In genomic region chr5:46256730-46257129, GRCm38 (mm10) we compare ENCODE assay signal across 25 mouse cellular contexts.
DNase-seq lines count a peak whose midpoint lies in the region; ATAC-seq and TF ChIP-seq lines count a peak whose summit lies in the region.
"Had no signal": no experiment of that assay in that cellular context is flagged by ENCODE, and none has a peak within 500 bp of the region (broad histone marks: within the 10 kb centered on the region; RNA-seq: fewer than 3 reads in every experiment).

No protein-coding gene starts in this region.

- no peak overlapping the region for H3K9ac ChIP-seq in embryonic facial prominence, embryonic 14.5 days (ENCODE audit: low read depth, low read length)
- no peak overlapping the region for H3K9ac ChIP-seq in liver, adult 2 months (ENCODE audit: low read depth, low read length)
- no peak overlapping the region for H3K9ac ChIP-seq in liver, embryonic 11.5 days (ENCODE audit: low read depth, low read length)
- H3K9ac ChIP-seq in intestine, embryonic 15.5 days: no peak overlapping the region
- H3K9ac ChIP-seq in stomach, postnatal 0 days (ENCODE audit: low read length): no peak overlapping the region
- H3K9ac ChIP-seq: embryonic facial prominence, embryonic 12.5 days; forebrain, embryonic 12.5 days; heart, embryonic 12.5 days; heart, embryonic 15.5 days; hindbrain, embryonic 14.5 days had no signal

- no peak for ATAC-seq in embryonic facial prominence, embryonic 14.5 days (ENCODE audit: low read depth)
- no peak for ATAC-seq in liver, embryonic 11.5 days (replicated peaks; ENCODE audit: low FRiP score)
- peak; percentile 63 for ATAC-seq in intestine, embryonic 15.5 days
- ATAC-seq in stomach, postnatal 0 days (ENCODE audit: low FRiP score, low TSS enrichment): no peak
- ATAC-seq: CD4-positive, CD25-positive, alpha-beta regulatory T cell, adult 4 months; forebrain, embryonic 16.5 days; hindbrain, postnatal 0 days; inflammation-experienced regulatory T-cells, adult 6 months had no signal

- H3K36me3 ChIP-seq in embryonic facial prominence, embryonic 14.5 days (ENCODE audit: control insufficient read depth, insufficient read depth, low read length): no peaks in the 10 kb centered on the region
- H3K36me3 ChIP-seq in embryonic facial prominence, embryonic 10.5 days (replicated peaks): no peaks in the 10 kb centered on the region
- H3K36me3 ChIP-seq in liver, adult 2 months (ENCODE audit: control insufficient read depth, insufficient read depth, low read length): no peaks in the 10 kb centered on the region
- no peaks in the 10 kb centered on the region for H3K36me3 ChIP-seq in liver, embryonic 11.5 days (ENCODE audit: control insufficient read depth, insufficient read depth, low read length)
- H3K36me3 ChIP-seq in intestine, embryonic 15.5 days: no peaks in the 10 kb centered on the region
- H3K36me3 ChIP-seq in stomach, postnatal 0 days (ENCODE audit: control insufficient read depth, insufficient read depth, low read length): no peaks in the 10 kb centered on the region
- H3K36me3 ChIP-seq: embryonic facial prominence, embryonic 12.5 days; forebrain, embryonic 12.5 days; heart, embryonic 12.5 days; heart, embryonic 15.5 days had no signal

- H3K4me1 ChIP-seq in embryonic facial prominence, embryonic 14.5 days (ENCODE audit: control insufficient read depth, insufficient read depth, low read length): no peaks in the 10 kb centered on the region
- no peaks in the 10 kb centered on the region for H3K4me1 ChIP-seq in embryonic facial prominence, embryonic 10.5 days
- no peaks in the 10 kb centered on the region for H3K4me1 ChIP-seq in liver, adult 2 months (ENCODE audit: control insufficient read depth, insufficient read depth, low read length)
- no peaks in the 10 kb centered on the region for H3K4me1 ChIP-seq in liver, embryonic 11.5 days (replicated peaks; ENCODE audit: control insufficient read depth, insufficient read depth, low read length)
- no peaks in the 10 kb centered on the region for H3K4me1 ChIP-seq in intestine, embryonic 15.5 days (replicated peaks)
- no peaks in the 10 kb centered on the region for H3K4me1 ChIP-seq in stomach, postnatal 0 days (replicated peaks; ENCODE audit: control insufficient read depth, insufficient read depth)
- H3K4me1 ChIP-seq: embryonic facial prominence, embryonic 12.5 days; forebrain, embryonic 12.5 days had no signal

- H3K79me2 ChIP-seq in liver, adult 2 months (ENCODE audit: control insufficient read depth, insufficient read depth, low read length): no peaks in the 10 kb centered on the region

- H3K4me2 ChIP-seq in embryonic facial prominence, embryonic 14.5 days (ENCODE audit: low read depth, low read length): no peak overlapping the region
- H3K4me2 ChIP-seq in liver, embryonic 11.5 days: no peak overlapping the region
- no peak overlapping the region for H3K4me2 ChIP-seq in intestine, embryonic 15.5 days (replicated peaks)
- no peak overlapping the region for H3K4me2 ChIP-seq in stomach, postnatal 0 days (replicated peaks; ENCODE audit: low read depth)
- H3K4me2 ChIP-seq: embryonic facial prominence, embryonic 12.5 days; forebrain, embryonic 12.5 days; heart, embryonic 12.5 days; heart, embryonic 15.5 days; hindbrain, embryonic 14.5 days had no signal

- WGBS in embryonic facial prominence, embryonic 14.5 days: 83% methylated on average over 6 of the region's 6 CpGs
- 85% methylated on average over 6 of the region's 6 CpGs for WGBS in embryonic facial prominence, embryonic 10.5 days
- WGBS in liver, adult 2 months: 54% methylated on average over 6 of the region's 6 CpGs
- 85% methylated on average over 6 of the region's 6 CpGs for WGBS in liver, embryonic 11.5 days
- WGBS in intestine, embryonic 15.5 days: 80% methylated on average over 6 of the region's 6 CpGs
- 79% methylated on average over 6 of the region's 6 CpGs for WGBS in stomach, postnatal 0 days

- no peak overlapping the region for H3K4me3 ChIP-seq in embryonic facial prominence, embryonic 14.5 days (ENCODE audit: low read depth, low read length)
- H3K4me3 ChIP-seq in embryonic facial prominence, embryonic 10.5 days: no peak overlapping the region
- H3K4me3 ChIP-seq in liver, adult 2 months (ENCODE audit: insufficient read depth, low read depth, low read length): no peak overlapping the region
- H3K4me3 ChIP-seq in liver, embryonic 11.5 days (ENCODE audit: low read depth, low read length): no peak overlapping the region
- H3K4me3 ChIP-seq in intestine, embryonic 15.5 days (replicated peaks): no peak overlapping the region
- no peak overlapping the region for H3K4me3 ChIP-seq in stomach, postnatal 0 days (ENCODE audit: low read depth, low read length)
- H3K4me3 ChIP-seq: embryonic facial prominence, embryonic 12.5 days; erythroblast, embryonic 14.5 days; forebrain, embryonic 12.5 days; gastrocnemius, adult 2 months; heart, embryonic 12.5 days; heart, embryonic 15.5 days had no signal

- TF ChIP-seq EP300 in stomach, postnatal 0 days (optimal IDR thresholded peaks at IDR 0.05): no peak

- DNase-seq in embryonic facial prominence, embryonic 14.5 days (ENCODE audit: low spot score): peak; percentile 4
- no peak for DNase-seq in embryonic facial prominence, embryonic 10.5 days (ENCODE audit: low spot score)
- DNase-seq in liver, adult 2 months (ENCODE audit: extremely low read depth, low read depth, low spot score): peak; percentile 39
- no peak for DNase-seq in liver, embryonic 11.5 days (ENCODE audit: low spot score)
- peak; percentile 19 for DNase-seq in stomach, postnatal 0 days (ENCODE audit: low spot score)
- DNase-seq in right cerebral cortex, postnatal 14 days: no peak
- DNase-seq: adrenal gland, adult 2 months; adrenal gland, postnatal 14 days; cerebellum, adult 11 months; cerebellum, adult 2 months; gastrocnemius, adult 2 months; gastrocnemius, postnatal 14 days; heart, adult 18-20 months; heart, postnatal 36 days had no signal

- no peaks in the 10 kb centered on the region for H3K27me3 ChIP-seq in embryonic facial prominence, embryonic 14.5 days (replicated peaks; ENCODE audit: control insufficient read depth, insufficient read depth, low read length)
- H3K27me3 ChIP-seq in embryonic facial prominence, embryonic 10.5 days (replicated peaks; ENCODE audit: low read depth, poor library complexity, severe bottlenecking): no peaks in the 10 kb centered on the region
- H3K27me3 ChIP-seq in liver, adult 2 months (ENCODE audit: control insufficient read depth, insufficient read depth, low read length): no peaks in the 10 kb centered on the region
- H3K27me3 ChIP-seq in liver, embryonic 11.5 days (replicated peaks; ENCODE audit: control insufficient read depth, insufficient read depth, low read length): no peaks in the 10 kb centered on the region
- H3K27me3 ChIP-seq in intestine, embryonic 15.5 days (replicated peaks): no peaks in the 10 kb centered on the region
- H3K27me3 ChIP-seq in stomach, postnatal 0 days (ENCODE audit: control insufficient read depth, insufficient read depth, low read length): no peaks in the 10 kb centered on the region
- H3K27me3 ChIP-seq: embryonic facial prominence, embryonic 12.5 days; forebrain, embryonic 12.5 days; heart, embryonic 12.5 days; heart, embryonic 15.5 days had no signal

- no peak for TF ChIP-seq CTCF in liver, adult 2 months (IDR thresholded peaks at IDR 0.05; ENCODE audit: low read depth, low read length)
- TF ChIP-seq CTCF in stomach, postnatal 0 days (IDR thresholded peaks at IDR 0.05; ENCODE audit: low read depth): no peak

- TF ChIP-seq POLR2A in liver, adult 2 months (IDR thresholded peaks at IDR 0.05; ENCODE audit: extremely low read depth, insufficient read depth, low read length): no peak

- no peaks in the 10 kb centered on the region for H3K9me3 ChIP-seq in embryonic facial prominence, embryonic 14.5 days (ENCODE audit: control insufficient read depth, low read length)
- H3K9me3 ChIP-seq in embryonic facial prominence, embryonic 10.5 days: no peaks in the 10 kb centered on the region
- no peaks in the 10 kb centered on the region for H3K9me3 ChIP-seq in liver, embryonic 11.5 days (ENCODE audit: control insufficient read depth, low read length)
- no peaks in the 10 kb centered on the region for H3K9me3 ChIP-seq in intestine, embryonic 15.5 days
- H3K9me3 ChIP-seq in stomach, postnatal 0 days (ENCODE audit: control insufficient read depth, low read length): no peaks in the 10 kb centered on the region
- H3K9me3 ChIP-seq: embryonic facial prominence, embryonic 12.5 days; forebrain, embryonic 12.5 days; heart, embryonic 12.5 days; heart, embryonic 15.5 days had no signal

- no peak overlapping the region for H3K27ac ChIP-seq in embryonic facial prominence, embryonic 14.5 days (replicated peaks; ENCODE audit: low read depth, low read length)
- no peak overlapping the region for H3K27ac ChIP-seq in embryonic facial prominence, embryonic 10.5 days (replicated peaks)
- no peak overlapping the region for H3K27ac ChIP-seq in liver, adult 2 months (replicated peaks; ENCODE audit: insufficient read depth, low read depth, low read length)
- no peak overlapping the region for H3K27ac ChIP-seq in liver, embryonic 11.5 days (ENCODE audit: low read depth, low read length)
- no peak overlapping the region for H3K27ac ChIP-seq in intestine, embryonic 15.5 days
- no peak overlapping the region for H3K27ac ChIP-seq in stomach, postnatal 0 days (replicated peaks)
- H3K27ac ChIP-seq: embryonic facial prominence, embryonic 12.5 days; forebrain, embryonic 12.5 days; gastrocnemius, adult 2 months; heart, embryonic 15.5 days; hindbrain, embryonic 14.5 days; hindbrain, postnatal 0 days had no signal

Comparison
In these comparisons a context has a peak if more than half of its experiments do, and no peak if none do; other contexts are left out.
1. DNase-seq: peak in embryonic facial prominence, embryonic 14.5 days (single experiment), liver, adult 2 months (single experiment) and stomach, postnatal 0 days (single experiment); none in embryonic facial prominence, embryonic 10.5 days (single experiment), liver, embryonic 11.5 days (single experiment) and right cerebral cortex, postnatal 14 days (single experiment).